Mouse (Mus musculus): ENCODE measurements at regions not wholly inside any gene's neighbourhood (a gene's known extent, or its start where the extent isn't known, plus 50 kb on each side); places are given as distances from the start of the nearest gene placed in this dataset.

GRCm38 (mm10) chr2:128404405-128404804 is 186.6 kb upstream of the Spdye4c start:
- in situ Hi-C loops (cut with MboI; ENCODE audit: low pct_unique_long_range_greater_than_20kb in 1 of 2, low sequenced_read_pairs in 2 of 2, unreplicated experiment in 1 of 2): loop anchor here (25.0 kb wide), 2 partner anchors 467 to 517 kb away; no protein-coding TSS in a partner anchor

GRCm38 (mm10) chr2:128407076-128407475 is 183.9 kb upstream of the Spdye4c start:
- in situ Hi-C loops (cut with MboI; ENCODE audit: low pct_unique_long_range_greater_than_20kb in 1 of 2, low sequenced_read_pairs in 2 of 2, unreplicated experiment in 1 of 2): loop anchor here (25.0 kb wide), 2 partner anchors 470 to 520 kb away; no protein-coding TSS in a partner anchor

- in situ Hi-C loops (cut with MboI; ENCODE audit: low pct_unique_long_range_greater_than_20kb in 1 of 2, low sequenced_read_pairs in 2 of 2, unreplicated experiment in 1 of 2): loop anchor here (25.0 kb wide), 2 partner anchors 471 to 521 kb away; no protein-coding TSS in a partner anchor
These were observed 182.3 kb upstream of the Spdye4c start for GRCm38 (mm10) chr2:128408718-128409117.

- in situ Hi-C loops (cut with MboI; ENCODE audit: low pct_unique_long_range_greater_than_20kb in 1 of 2, low sequenced_read_pairs in 2 of 2, unreplicated experiment in 1 of 2): loop anchor here (10.0 to 25.0 kb wide), 3 partner anchors 162 to 525 kb away; no protein-coding TSS in a partner anchor
These were observed 178.7 kb upstream of the Spdye4c start for GRCm38 (mm10) chr2:128412352-128412751.

GRCm38 (mm10) chr2:128412974-128413373 is 178.0 kb upstream of the Spdye4c start:
- in situ Hi-C loops (cut with MboI; ENCODE audit: low pct_unique_long_range_greater_than_20kb in 1 of 2, low sequenced_read_pairs in 2 of 2, unreplicated experiment in 1 of 2): loop anchor here (10.0 to 25.0 kb wide), 3 partner anchors 162 to 526 kb away; no protein-coding TSS in a partner anchor

- in situ Hi-C loops (cut with MboI; ENCODE audit: low pct_unique_long_range_greater_than_20kb in 1 of 2, low sequenced_read_pairs in 2 of 2, unreplicated experiment in 1 of 2): loop anchor here (10.0 to 25.0 kb wide), 3 partner anchors 160 to 527 kb away; no protein-coding TSS in a partner anchor
These were observed 176.3 kb upstream of the Spdye4c start for GRCm38 (mm10) chr2:128414588-128415240.

GRCm38 (mm10) chr2:128416416-128416815 is 174.6 kb upstream of the Spdye4c start:
- in situ Hi-C loops (cut with MboI; ENCODE audit: low pct_unique_long_range_greater_than_20kb in 1 of 2, low sequenced_read_pairs in 2 of 2, unreplicated experiment in 1 of 2): loop anchor here (10.0 to 25.0 kb wide), 3 partner anchors 158 to 529 kb away; no protein-coding TSS in a partner anchor

GRCm38 (mm10) chr2:128418960-128419359 is 172.0 kb upstream of the Spdye4c start:
- in situ Hi-C loops (cut with MboI; ENCODE audit: low pct_unique_long_range_greater_than_20kb in 1 of 2, low sequenced_read_pairs in 2 of 2, unreplicated experiment in 1 of 2): loop anchor here (10.0 to 25.0 kb wide), 3 partner anchors 156 to 532 kb away; no protein-coding TSS in a partner anchor

- in situ Hi-C loops (cut with MboI; ENCODE audit: low pct_unique_long_range_greater_than_20kb in 1 of 2, low sequenced_read_pairs in 2 of 2, unreplicated experiment in 1 of 2): loop anchor here (25.0 kb wide), 2 partner anchors 483 to 533 kb away; no protein-coding TSS in a partner anchor
These were observed 170.6 kb upstream of the Spdye4c start for GRCm38 (mm10) chr2:128420406-128420805.

- in situ Hi-C loops (cut with MboI; ENCODE audit: low pct_unique_long_range_greater_than_20kb in 1 of 2, low sequenced_read_pairs in 2 of 2, unreplicated experiment in 1 of 2): loop anchor here (25.0 kb wide), 2 partner anchors 485 to 535 kb away; no protein-coding TSS in a partner anchor
These were observed 168.3 kb upstream of the Spdye4c start for GRCm38 (mm10) chr2:128422677-128423076.

GRCm38 (mm10) chr2:128424236-128424635 is 166.8 kb upstream of the Spdye4c start:
- in situ Hi-C loops (cut with MboI; ENCODE audit: low pct_unique_long_range_greater_than_20kb in 1 of 2, low sequenced_read_pairs in 2 of 2, unreplicated experiment in 1 of 2): loop anchor here (25.0 kb wide), 2 partner anchors 487 to 537 kb away; no protein-coding TSS in a partner anchor

- in situ Hi-C loops (cut with MboI; ENCODE audit: low pct_unique_long_range_greater_than_20kb in 1 of 2, low sequenced_read_pairs in 2 of 2, unreplicated experiment in 1 of 2): no loop called here
These were observed 163.7 kb upstream of the Spdye4c start for GRCm38 (mm10) chr2:128427181-128427880.

GRCm38 (mm10) chr2:128428154-128428553 is 162.9 kb upstream of the Spdye4c start:
- in situ Hi-C loops (cut with MboI; ENCODE audit: low pct_unique_long_range_greater_than_20kb in 1 of 2, low sequenced_read_pairs in 2 of 2, unreplicated experiment in 1 of 2): no loop called here

GRCm38 (mm10) chr2:128428651-128429633 is 162.1 kb upstream of the Spdye4c start:
- in situ Hi-C loops (cut with MboI; ENCODE audit: low pct_unique_long_range_greater_than_20kb in 1 of 2, low sequenced_read_pairs in 2 of 2, unreplicated experiment in 1 of 2): no loop called here

GRCm38 (mm10) chr2:128429786-128430185 is 161.2 kb upstream of the Spdye4c start:
- in situ Hi-C loops (cut with MboI; ENCODE audit: low pct_unique_long_range_greater_than_20kb in 1 of 2, low sequenced_read_pairs in 2 of 2, unreplicated experiment in 1 of 2): no loop called here

- in situ Hi-C loops (cut with MboI; ENCODE audit: low pct_unique_long_range_greater_than_20kb in 1 of 2, low sequenced_read_pairs in 2 of 2, unreplicated experiment in 1 of 2): no loop called here
These were observed 160.2 kb upstream of the Spdye4c start for GRCm38 (mm10) chr2:128430776-128431291.

GRCm38 (mm10) chr2:128431751-128432150 is 159.3 kb upstream of the Spdye4c start:
- in situ Hi-C loops (cut with MboI; ENCODE audit: low pct_unique_long_range_greater_than_20kb in 1 of 2, low sequenced_read_pairs in 2 of 2, unreplicated experiment in 1 of 2): no loop called here

- in situ Hi-C loops (cut with MboI; ENCODE audit: low pct_unique_long_range_greater_than_20kb in 1 of 2, low sequenced_read_pairs in 2 of 2, unreplicated experiment in 1 of 2): no loop called here
These were observed 158.3 kb upstream of the Spdye4c start for GRCm38 (mm10) chr2:128432741-128433140.
